Mouse (Mus musculus) forebrain, embryonic 16.5 days (tissue): Measurements from ENCODE around the gene Zfp763. TPM values are rescaled to one million over a fixed set of nuclear protein-coding genes. Genes with fewer than 3 reads are reported as not detected.
"Not testable (repeated sequence)": the region's sequence is repeated elsewhere in the genome, so short reads cannot be mapped to it uniquely, and the experiment has no call there.

Experiments
- ATAC-seq: fragments of 200-750 bp; cut with Nextera tagmentation; 2 replicates; pipeline ENCODE4 v1.8.0; 2017; ENCODE audit warnings: mild to moderate bottlenecking, moderate library complexity
- H3K27ac ChIP-seq: fragments of 300-500 bp; sonication (generic); 2 replicates; pipeline ENCODE4 v1.5.1; 2014; ENCODE audit warnings: low read length, control low read depth
- H3K27me3 ChIP-seq: fragments of 300-500 bp; sonication (generic); replicated peaks from 2 replicates; pipeline ENCODE4 v1.6.1; 2014; ENCODE audit warnings: low read length; ENCODE audit not compliant: control insufficient read depth, insufficient read depth
- H3K36me3 ChIP-seq: fragments of 300-500 bp; sonication (generic); 2 replicates; pipeline ENCODE4 v1.6.1; 2014; ENCODE audit not compliant: control insufficient read depth, insufficient read depth
- H3K4me1 ChIP-seq: fragments of 300-500 bp; sonication (generic); replicated peaks from 2 replicates; pipeline ENCODE4 v1.6.1; 2014; ENCODE audit warnings: low read length; ENCODE audit not compliant: control insufficient read depth, insufficient read depth
- H3K4me2 ChIP-seq: fragments of 300-500 bp; sonication (generic); 2 replicates; pipeline ENCODE4 v1.6.1; 2014; ENCODE audit warnings: mild to moderate bottlenecking, low read length, control low read depth
- H3K4me3 ChIP-seq: fragments of 300-500 bp; sonication (generic); replicated peaks from 2 replicates; pipeline ENCODE4 v1.5.1; 2014; ENCODE audit warnings: mild to moderate bottlenecking, low read length, control low read depth
- H3K9ac ChIP-seq: fragments of 300-500 bp; sonication (generic); replicated peaks from 2 replicates; pipeline ENCODE4 v1.6.1; 2014; ENCODE audit warnings: low read depth, low read length, control low read depth
- H3K9me3 ChIP-seq: fragments of 300-500 bp; sonication (generic); 2 replicates; pipeline ENCODE4 v1.6.1; 2016; ENCODE audit warnings: low read length; ENCODE audit not compliant: control insufficient read depth
- WGBS: fragments of 180-500 bp; shearing (Covaris S2); extraction: QIAGEN DNeasy Blood & Tissue Kit; methylation state at CpG from one replicate; pipeline ENCODE4 v1.1.7; 2014; 5-methylcytosine and 5-hydroxymethylcytosine counted together
- polyA plus RNA-seq: library from polyadenylated mRNA; unstranded; fragments of >200 nt; fragmentation: Nextera tagmentation; extraction: Ambion mirVana; gene quantifications from 2 replicates; pipeline ENCODE4 v1.2.1, GENCODE M21; 2015

Zfp763 gene
- 32.1 and 34.6 TPM in 2 replicates for polyA plus RNA-seq

DNA sequence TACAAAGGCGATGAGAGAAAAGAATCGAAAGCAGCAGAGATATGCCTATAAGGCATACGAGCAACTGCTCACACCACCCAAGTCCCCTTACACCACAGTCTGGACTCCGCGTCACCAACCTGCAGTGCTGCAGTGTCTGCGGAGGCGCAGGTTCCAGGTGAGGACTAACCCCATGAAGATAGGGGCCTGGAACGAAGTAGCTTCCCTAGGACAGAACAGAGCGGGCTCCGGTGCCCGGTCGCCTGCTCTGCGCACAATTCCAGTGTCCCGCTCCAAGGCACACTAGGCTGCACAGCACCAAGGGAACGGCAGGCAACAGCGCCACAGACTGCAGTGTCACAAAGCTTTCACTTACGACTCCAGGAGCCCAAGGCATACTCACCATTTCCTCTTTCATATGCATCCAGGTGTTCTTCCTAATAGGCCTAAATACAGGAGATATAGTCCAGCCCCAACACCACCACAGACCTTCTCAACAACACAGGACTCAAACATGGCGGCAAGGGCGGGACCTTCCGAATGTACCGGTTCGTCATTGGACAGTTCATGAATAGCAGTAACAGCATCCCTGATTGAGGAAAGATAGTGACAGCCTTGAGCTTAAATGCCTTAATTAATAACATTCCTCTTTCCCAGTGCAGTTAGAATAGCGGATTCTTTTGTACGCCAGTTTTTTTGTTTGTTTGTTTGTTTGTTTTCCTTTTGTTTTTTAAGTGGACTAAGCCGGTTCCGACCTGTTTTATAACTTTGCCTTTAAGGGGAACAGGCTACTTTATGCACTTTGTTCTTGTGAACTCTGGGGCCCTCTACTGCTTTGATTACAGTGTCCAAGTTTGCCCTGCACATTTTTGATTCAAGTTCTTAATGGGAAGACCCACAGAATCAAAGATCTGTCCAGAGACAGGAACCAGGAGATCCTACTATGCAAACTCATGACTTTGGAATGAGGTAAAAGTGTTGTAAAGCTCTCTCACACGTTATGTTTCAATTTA, at the start of gene Zfp763:
Gene Zfp763, minus strand, starts transcription at position 503 of the 992 bp plus-strand sequence.
- no peaks in the 10 kb centered on the region for H3K27me3 ChIP-seq
- H3K4me2 ChIP-seq = peak within 1 kb of the TSS; percentile 59
- peak; percentile 99 for ATAC-seq
- H3K9me3 ChIP-seq = no peaks in the 10 kb centered on the region
- peaks cover 11% of the 10 kb centered on the region; the same call in 1 of the 2 replicates for H3K4me1 ChIP-seq
- 2% methylated on average over 27 of the region's 27 CpGs for WGBS
- H3K9ac ChIP-seq = peak within 1 kb of the TSS; percentile 80
- H3K4me3 ChIP-seq = peak within 1 kb of the TSS; percentile 78
- peak within 1 kb of the TSS; percentile 89 for H3K27ac ChIP-seq
- no peaks in the 10 kb centered on the region for H3K36me3 ChIP-seq

DNA sequence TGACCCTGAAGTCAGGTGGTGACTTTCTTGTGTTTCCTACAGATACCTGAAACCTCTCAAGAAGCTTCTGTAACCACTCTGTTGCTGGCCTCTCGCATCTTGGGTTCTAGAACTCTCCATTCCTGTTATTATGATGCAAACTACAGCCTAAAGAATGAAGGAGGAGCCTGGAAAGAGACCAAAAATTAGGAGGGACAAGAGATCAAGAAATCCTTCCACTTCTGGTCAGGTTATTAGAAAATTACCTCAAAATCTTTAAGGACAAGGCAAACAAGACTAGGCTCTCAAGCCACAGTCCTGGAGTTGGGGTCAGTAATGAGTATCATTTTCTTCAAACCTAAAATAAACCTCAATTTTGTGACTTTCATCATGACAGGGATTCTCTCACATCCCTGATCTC, 34.8 kb upstream of the Zfp763 start, which contains the start of gene 4921501E09Rik:
Gene 4921501E09Rik, minus strand, starts transcription at position 101 of the 400 bp plus-strand sequence.
- WGBS = 56% methylated on average over 1 of the region's 1 CpGs
- Histone ChIP-seq H3K9ac (no peak within 1 kb of the TSS), H3K4me1 (no peaks in the 10 kb centered on the region), H3K36me3 (no peaks in the 10 kb centered on the region), H3K4me3 (no peak within 1 kb of the TSS), H3K4me2 (no peak within 1 kb of the TSS), H3K27ac (no peak within 1 kb of the TSS), H3K27me3 (no peaks in the 10 kb centered on the region), H3K9me3 (no peaks in the 10 kb centered on the region)
- no peak for ATAC-seq

DNA sequence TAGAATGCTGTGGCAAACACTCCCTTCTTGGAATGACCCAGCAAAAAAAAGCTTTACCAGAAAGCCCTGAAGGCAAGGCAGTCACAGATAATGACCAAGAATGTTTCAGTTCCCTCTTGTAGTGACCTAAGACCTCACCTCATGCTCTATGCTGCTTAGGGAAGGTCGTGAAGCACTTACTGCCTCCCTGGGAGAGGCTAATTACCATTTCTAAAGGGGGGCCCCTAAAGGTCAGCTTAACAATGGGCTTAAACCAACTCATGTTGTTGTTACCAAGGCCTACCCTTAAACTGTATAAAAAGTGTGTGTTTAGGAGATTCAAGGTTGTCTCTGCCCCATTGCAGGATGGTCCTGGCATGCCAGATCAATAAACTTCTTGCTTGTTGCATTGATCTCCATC, 29.8 kb upstream of the Zfp763 start:
- no peak overlapping the region for H3K27ac ChIP-seq
- no peaks in the 10 kb centered on the region for H3K9me3 ChIP-seq
- WGBS = 0% methylated on average over 1 of the region's 1 CpGs
- H3K4me1 ChIP-seq = no peaks in the 10 kb centered on the region
- no peaks in the 10 kb centered on the region for H3K36me3 ChIP-seq
- ATAC-seq = no peak
- H3K27me3 ChIP-seq = no peaks in the 10 kb centered on the region
- no peak overlapping the region for H3K9ac ChIP-seq
- H3K4me2 ChIP-seq = no peak overlapping the region
- H3K4me3 ChIP-seq = no peak overlapping the region

DNA sequence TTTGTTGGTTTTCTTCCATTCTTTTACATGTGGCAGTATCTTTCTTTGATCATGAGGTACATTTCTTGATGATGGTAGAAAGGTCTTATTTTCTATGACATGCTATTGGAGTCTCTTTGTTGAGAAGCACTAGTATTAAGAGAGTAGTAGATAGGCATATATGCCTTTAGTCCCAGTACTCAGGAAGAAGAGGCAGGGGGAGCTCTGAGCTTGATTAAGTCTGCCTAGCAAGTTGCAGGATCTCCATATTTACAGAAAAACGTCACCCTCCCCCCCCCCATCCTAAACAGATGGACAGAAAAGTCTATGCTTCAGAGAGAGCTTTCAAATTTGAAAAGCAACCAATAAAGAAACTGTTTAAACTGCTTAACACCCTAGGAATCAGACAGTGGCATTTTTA, 25.6 kb upstream of the Zfp763 start:
- Histone ChIP-seq H3K4me1 (no peaks in the 10 kb centered on the region), H3K9ac (no peak overlapping the region), H3K27ac (no peak overlapping the region), H3K9me3 (no peaks in the 10 kb centered on the region), H3K36me3 (no peaks in the 10 kb centered on the region), H3K27me3 (no peaks in the 10 kb centered on the region), H3K4me2 (no peak overlapping the region), H3K4me3 (no peak overlapping the region)
- 6% methylated on average over 1 of the region's 1 CpGs for WGBS
- ATAC-seq = no peak

GRCm38 (mm10) chr17:33032376-33032775, 826 bp downstream of the Zfp763 start:
- no peaks in the 10 kb centered on the region for H3K27me3 ChIP-seq
- no peak overlapping the region; the same call in 1 of the 2 replicates for H3K27ac ChIP-seq
- H3K4me1 ChIP-seq = peaks cover 11% of the 10 kb centered on the region; the same call in 1 of the 2 replicates
- no peak overlapping the region for H3K9ac ChIP-seq
- H3K9me3 ChIP-seq = peaks cover 3% of the 10 kb centered on the region; the same call in 1 of the 2 replicates
- peak overlapping the region; percentile 78 for H3K4me3 ChIP-seq
- 8% methylated on average over 10 of the region's 10 CpGs for WGBS
- no peaks in the 10 kb centered on the region for H3K36me3 ChIP-seq
- no peak for ATAC-seq
- peak overlapping the region; percentile 59 for H3K4me2 ChIP-seq

- not testable (repeated sequence) for H3K27ac ChIP-seq, H3K4me1 ChIP-seq, H3K4me2 ChIP-seq, ATAC-seq, H3K9ac ChIP-seq, H3K4me3 ChIP-seq, H3K27me3 ChIP-seq
- Histone ChIP-seq H3K9me3 (peaks cover 63% of the 10 kb centered on the region), H3K36me3 (peaks cover 50% of the 10 kb centered on the region)
Measured at GRCm38 (mm10) chr17:33020434-33020833, 12.8 kb downstream of the Zfp763 start.

DNA sequence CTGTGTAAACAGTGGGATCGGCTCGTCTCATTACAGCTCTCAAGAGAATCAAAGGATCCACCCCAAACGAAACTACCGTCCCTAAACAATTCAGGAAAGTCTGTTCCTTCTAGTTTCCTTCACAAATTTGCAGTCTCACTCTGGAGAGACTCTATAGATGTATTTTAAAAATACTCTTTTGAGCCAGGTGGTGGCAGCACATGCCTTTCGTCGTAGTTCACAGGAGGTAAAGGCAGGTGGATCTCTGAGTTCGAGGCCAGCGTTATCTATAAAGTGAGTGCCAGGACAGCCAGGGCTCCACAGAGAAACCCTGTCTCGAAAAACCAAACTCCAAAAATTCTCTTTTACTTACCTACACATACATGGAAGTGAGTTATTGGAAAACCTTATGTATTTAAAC, 24.9 kb downstream of the Zfp763 start:
- Histone ChIP-seq H3K4me1 (no peaks in the 10 kb centered on the region), H3K4me3 (no peak overlapping the region), H3K9ac (no peak overlapping the region), H3K27me3 (no peaks in the 10 kb centered on the region), H3K9me3 (peaks cover 5% of the 10 kb centered on the region), H3K36me3 (peaks cover 24% of the 10 kb centered on the region), H3K4me2 (no peak overlapping the region), H3K27ac (no peak overlapping the region)
- ATAC-seq = no peak
- 52% methylated on average over 9 of the region's 9 CpGs for WGBS

DNA sequence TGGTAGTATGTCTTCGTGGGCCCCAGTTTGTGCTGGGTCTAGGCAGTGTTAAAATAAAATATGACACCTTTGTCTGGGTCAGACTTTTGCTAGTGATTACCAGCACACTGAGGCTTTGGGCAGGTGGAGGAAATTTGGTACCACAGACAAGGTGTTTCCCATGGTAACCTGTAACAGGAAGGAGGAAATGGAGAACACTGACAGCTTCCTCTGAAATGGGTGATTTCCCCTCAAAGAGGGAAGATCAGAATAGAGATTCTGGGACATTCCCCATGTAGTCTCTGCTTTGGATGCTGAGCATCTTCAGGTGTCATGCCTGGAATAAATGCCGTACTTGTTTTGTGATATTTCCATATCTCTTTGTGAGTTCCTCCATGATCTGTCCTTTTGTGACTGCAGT, 34.7 kb downstream of the Zfp763 start:
- no peak overlapping the region for H3K9ac ChIP-seq
- H3K4me3 ChIP-seq = no peak overlapping the region
- 96% methylated on average over 2 of the region's 2 CpGs for WGBS
- peaks cover 24% of the 10 kb centered on the region for H3K36me3 ChIP-seq
- H3K4me1 ChIP-seq = peaks cover 8% of the 10 kb centered on the region
- no peak overlapping the region for H3K27ac ChIP-seq
- no peaks in the 10 kb centered on the region for H3K27me3 ChIP-seq
- no peak overlapping the region for H3K4me2 ChIP-seq
- H3K9me3 ChIP-seq = peaks cover 9% of the 10 kb centered on the region
- ATAC-seq = no peak

- H3K36me3 ChIP-seq = peaks cover 3% of the 10 kb centered on the region
- H3K27ac ChIP-seq = peak within 1 kb of the TSS; percentile 84
- H3K9me3 ChIP-seq = no peaks in the 10 kb centered on the region
- H3K27me3 ChIP-seq = no peaks in the 10 kb centered on the region
- H3K9ac ChIP-seq = peak within 1 kb of the TSS; percentile 75
- WGBS = under 1% methylated on average over 21 of the region's 21 CpGs
- H3K4me2 ChIP-seq = peak within 1 kb of the TSS; percentile 70
- peak within 1 kb of the TSS; percentile 77 for H3K4me3 ChIP-seq
- peaks cover 14% of the 10 kb centered on the region for H3K4me1 ChIP-seq
- ATAC-seq = peak; percentile 99
Measured at GRCm38 (mm10) chr17:32992699-32993474, 40.3 kb downstream of the Zfp763 start, which contains the start of gene Zfp952. Gene Zfp952, plus strand, starts transcription at chr17:32993129.
